Mouse (Mus musculus): ENCODE results near the gene Tdrd7. TPM values are rescaled to one million over a fixed set of nuclear protein-coding genes. Genes with fewer than 3 reads are reported as not detected.

The Tdrd7 gene
- 15.3 and 16.9 TPM in 2 replicates for polyA plus RNA-seq (2015; fragmentation: Nextera tagmentation; extraction: Ambion mirVana)

DNA sequence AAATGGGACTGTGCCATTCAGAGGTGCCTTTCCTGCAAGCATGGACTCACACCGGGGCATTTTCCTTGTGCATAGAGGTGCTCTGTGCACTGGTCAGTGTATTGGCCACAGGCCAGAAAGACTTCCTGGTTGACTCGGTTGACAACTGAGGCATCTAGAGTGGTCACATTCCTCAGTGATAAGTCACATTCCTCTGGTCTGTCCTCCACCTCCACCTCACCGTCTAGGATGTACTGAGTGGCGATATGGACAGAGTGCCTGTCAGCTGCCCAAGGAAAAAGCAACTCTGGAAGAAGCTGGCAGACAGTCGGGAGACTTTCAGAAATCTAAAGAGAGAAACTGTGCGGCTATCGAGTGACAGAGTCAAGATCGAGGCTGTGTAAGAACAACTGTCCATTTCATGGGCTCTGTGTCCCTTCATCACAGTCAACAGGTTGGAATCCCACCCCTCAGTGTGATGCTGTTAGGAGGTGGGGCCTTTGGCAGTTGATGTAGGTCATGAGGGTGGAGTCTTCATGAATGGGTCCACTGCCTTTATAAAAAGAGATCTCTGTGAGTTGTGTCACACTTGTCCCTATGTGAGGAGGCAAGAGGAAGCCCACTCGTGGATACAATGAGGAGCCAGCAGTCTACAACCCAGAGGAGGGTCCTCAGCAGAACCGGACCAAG lies at the start of gene Tdrd7:
TSS of gene Tdrd7 (plus strand) at position 564 of the 669 bp plus-strand sequence.

DNA sequence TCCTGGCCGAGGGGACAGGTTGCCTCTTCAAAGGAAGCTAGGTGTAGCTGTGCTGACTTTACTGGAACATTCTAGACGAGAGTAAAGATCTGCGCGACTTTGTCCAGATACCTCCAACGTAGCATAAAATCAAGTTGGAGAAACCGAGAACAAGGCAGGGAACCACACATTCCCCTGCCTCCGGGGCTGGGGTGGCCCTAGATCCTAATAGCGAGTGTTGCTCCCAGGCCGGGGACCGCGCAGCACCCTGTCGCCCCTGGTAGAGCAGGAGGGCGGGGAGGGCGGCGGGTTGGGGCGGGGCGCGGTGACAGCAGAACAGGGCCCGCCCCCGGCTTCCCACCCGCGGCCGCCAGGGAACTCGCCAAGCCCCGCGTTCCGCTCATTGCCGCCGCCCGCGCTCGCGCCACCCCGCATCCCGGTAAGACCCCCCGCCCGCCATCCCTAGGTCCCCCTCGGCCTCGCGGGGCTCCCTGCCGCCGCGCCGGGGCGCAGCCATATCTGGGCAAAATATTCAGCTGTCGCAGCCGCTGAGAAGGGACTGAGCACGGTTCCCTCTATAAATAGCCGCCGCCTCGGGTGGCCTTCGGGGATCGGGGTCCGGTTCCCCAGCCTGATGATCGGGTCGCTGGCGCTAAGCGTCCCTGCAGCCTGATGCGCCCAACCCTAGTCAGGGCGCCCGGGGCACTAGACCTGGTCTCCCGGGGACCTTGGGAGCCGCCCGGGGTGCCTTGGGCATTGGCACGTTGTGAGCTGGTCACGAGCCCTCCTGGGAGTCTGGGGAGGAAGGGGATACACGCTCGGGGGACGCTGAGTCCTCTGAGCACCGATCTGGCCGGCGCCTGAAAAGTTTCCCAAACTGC lies 74.0 kb downstream of the Tdrd7 start, which contains the start of gene Tmod1:
TSS of gene Tmod1 (plus strand) at position 44 of the 860 bp plus-strand sequence.

Other genes starting within 250 kb of the Tdrd7 start
- gene Aldh1b1, start 166.3 kb upstream of the Tdrd7 start, polyA plus RNA-seq (2015; fragmentation: Nextera tagmentation; extraction: Ambion mirVana) = 1.8 and 3.2 TPM in 2 replicates
- not detected in 2 replicates for gene Igfbpl1, start 138.4 kb upstream of the Tdrd7 start, polyA plus RNA-seq (2015; fragmentation: Nextera tagmentation; extraction: Ambion mirVana)
- 0.05 and 0.06 TPM in 2 replicates for gene Stra6l, start 116.7 kb upstream of the Tdrd7 start, polyA plus RNA-seq (2015; fragmentation: Nextera tagmentation; extraction: Ambion mirVana)
- 0.07 TPM in 1 of 2 replicates, not detected in the other for gene Ccdc180, start 75.0 kb upstream of the Tdrd7 start, polyA plus RNA-seq (2015; fragmentation: Nextera tagmentation; extraction: Ambion mirVana)
- gene Tmod1, start 73.6 kb downstream of the Tdrd7 start, polyA plus RNA-seq (2015; fragmentation: Nextera tagmentation; extraction: Ambion mirVana) = 204 and 208 TPM in 2 replicates
- 20.8 and 21.6 TPM in 2 replicates for gene Ncbp1, start 173.3 kb downstream of the Tdrd7 start, polyA plus RNA-seq (2015; fragmentation: Nextera tagmentation; extraction: Ambion mirVana)
- 14.1 and 14.6 TPM in 2 replicates for gene Tstd2, start 173.4 kb downstream of the Tdrd7 start, polyA plus RNA-seq (2015; fragmentation: Nextera tagmentation; extraction: Ambion mirVana)
- 21.1 and 21.2 TPM in 2 replicates for gene Xpa, start 231.0 kb downstream of the Tdrd7 start, polyA plus RNA-seq (2015; fragmentation: Nextera tagmentation; extraction: Ambion mirVana)

Data from skeletal muscle tissue, postnatal 0 days (tissue).